Mouse (Mus musculus) embryo, embryonic 11 days (tissue): Measurements from ENCODE around the gene Mapk10.
"Not testable (repeated sequence)": the region's sequence is repeated elsewhere in the genome, so short reads cannot be mapped to it uniquely, and the experiment has no call there.

ENCODE experiments used
- DNase-seq: peaks from one replicate; pipeline ENCODE4 v3.0.0-alpha.2; 2015

Gene Mapk10

GRCm38 (mm10) chr5:102947061-102947711 lies 263.9 kb downstream of the Mapk10 start:
- peak; percentile 24 for DNase-seq

- no peak for DNase-seq
Measured at GRCm38 (mm10) chr5:102946625-102947024, 264.5 kb downstream of the Mapk10 start.

GRCm38 (mm10) chr5:102943864-102944630 lies 267.1 kb downstream of the Mapk10 start:
- not testable (repeated sequence) for DNase-seq

- no peak for DNase-seq
Measured at GRCm38 (mm10) chr5:102930161-102930560, 281.0 kb downstream of the Mapk10 start.

- no peak for DNase-seq
Measured at GRCm38 (mm10) chr5:102926786-102927185, 284.3 kb downstream of the Mapk10 start.

- DNase-seq, result no peak
Measured at GRCm38 (mm10) chr5:102920199-102920598, 290.9 kb downstream of the Mapk10 start.

GRCm38 (mm10) chr5:102905441-102906211 lies 305.5 kb downstream of the Mapk10 start:
- DNase-seq, result no peak

GRCm38 (mm10) chr5:102904066-102904465 lies 307.1 kb downstream of the Mapk10 start:
- DNase-seq, result no peak

GRCm38 (mm10) chr5:102903487-102903886 lies 307.6 kb downstream of the Mapk10 start:
- DNase-seq, result no peak

GRCm38 (mm10) chr5:102901176-102901575 lies 310.0 kb downstream of the Mapk10 start:
- DNase-seq, result no peak

GRCm38 (mm10) chr5:102899680-102900215 lies 311.4 kb downstream of the Mapk10 start:
- no peak for DNase-seq

GRCm38 (mm10) chr5:102898301-102898700 lies 312.8 kb downstream of the Mapk10 start:
- DNase-seq, result no peak

- no peak for DNase-seq
Measured at GRCm38 (mm10) chr5:102892226-102892625, 318.9 kb downstream of the Mapk10 start.

GRCm38 (mm10) chr5:102889163-102889488 lies 322.0 kb downstream of the Mapk10 start:
- no peak for DNase-seq

GRCm38 (mm10) chr5:102888482-102889162 lies 322.5 kb downstream of the Mapk10 start:
- no peak for DNase-seq

GRCm38 (mm10) chr5:102875628-102876027 lies 335.5 kb downstream of the Mapk10 start:
- DNase-seq, result no peak

GRCm38 (mm10) chr5:102874605-102875298 lies 336.4 kb downstream of the Mapk10 start:
- peak; percentile 83 for DNase-seq

GRCm38 (mm10) chr5:102872996-102873395 lies 338.1 kb downstream of the Mapk10 start:
- DNase-seq, result not testable (repeated sequence)

GRCm38 (mm10) chr5:102868196-102868595 lies 342.9 kb downstream of the Mapk10 start:
- DNase-seq, result no peak

- DNase-seq, result no peak
Measured at GRCm38 (mm10) chr5:102859749-102860148, 351.4 kb downstream of the Mapk10 start.

GRCm38 (mm10) chr5:102858047-102858446 lies 353.1 kb downstream of the Mapk10 start:
- no peak for DNase-seq
